Mouse (Mus musculus) yolk sac, embryonic 10.5 days (tissue): Measurements from ENCODE around the gene Rasgrp2.
A peak's percentile ranks its signal among the peaks of the same experiment; 100 is the strongest.

Experiments used
- DNase-seq: peaks from one replicate; pipeline ENCODE4 v3.0.0-alpha.2; 2017; ENCODE audit warnings: low spot score

Gene Rasgrp2

GRCm38 (mm10) chr19:6407816-6408510, 8.8 kb downstream of the Rasgrp2 start:
- no peak for DNase-seq

GRCm38 (mm10) chr19:6408749-6409148, 9.6 kb downstream of the Rasgrp2 start:
- DNase-seq = no peak

GRCm38 (mm10) chr19:6409176-6409575, 10.0 kb downstream of the Rasgrp2 start:
- DNase-seq = no peak

- DNase-seq = no peak
These were observed 10.8 kb downstream of the Rasgrp2 start for GRCm38 (mm10) chr19:6409936-6410335.

GRCm38 (mm10) chr19:6412798-6413197, 13.7 kb downstream of the Rasgrp2 start:
- no peak for DNase-seq

- DNase-seq = no peak
These were observed 16.3 kb downstream of the Rasgrp2 start for GRCm38 (mm10) chr19:6415454-6415853.

GRCm38 (mm10) chr19:6416124-6416770, 17.1 kb downstream of the Rasgrp2 start:
- no peak for DNase-seq

- DNase-seq = no peak
These were observed 18.0 kb downstream of the Rasgrp2 start for GRCm38 (mm10) chr19:6416894-6417761.

GRCm38 (mm10) chr19:6418233-6418879, 19.2 kb downstream of the Rasgrp2 start, which contains the start of gene Nrxn2:
TSS of gene Nrxn2 (plus strand) at chr19:6418731.
- DNase-seq = peak; percentile 75

- DNase-seq = no peak
These were observed 20.0 kb downstream of the Rasgrp2 start for GRCm38 (mm10) chr19:6418984-6419692.

- no peak for DNase-seq
These were observed 20.7 kb downstream of the Rasgrp2 start for GRCm38 (mm10) chr19:6419805-6420310.

GRCm38 (mm10) chr19:6420481-6421210, 21.5 kb downstream of the Rasgrp2 start:
- DNase-seq = no peak

- no peak for DNase-seq
These were observed 22.1 kb downstream of the Rasgrp2 start for GRCm38 (mm10) chr19:6421211-6421590.

- DNase-seq = no peak
These were observed 22.9 kb downstream of the Rasgrp2 start for GRCm38 (mm10) chr19:6422014-6422413.

- no peak for DNase-seq
These were observed 24.1 kb downstream of the Rasgrp2 start for GRCm38 (mm10) chr19:6423241-6423640.

GRCm38 (mm10) chr19:6424137-6424881, 25.2 kb downstream of the Rasgrp2 start:
- DNase-seq = no peak

- no peak for DNase-seq
These were observed 26.5 kb downstream of the Rasgrp2 start for GRCm38 (mm10) chr19:6425595-6425994.

GRCm38 (mm10) chr19:6426703-6427500, 27.8 kb downstream of the Rasgrp2 start:
- peak; percentile 58 for DNase-seq
